Mouse (Mus musculus): Measurements from ENCODE around the gene Gramd1a.
A peak's percentile ranks its signal among the peaks of the same experiment; 100 is the strongest.

The Gramd1a gene

DNA sequence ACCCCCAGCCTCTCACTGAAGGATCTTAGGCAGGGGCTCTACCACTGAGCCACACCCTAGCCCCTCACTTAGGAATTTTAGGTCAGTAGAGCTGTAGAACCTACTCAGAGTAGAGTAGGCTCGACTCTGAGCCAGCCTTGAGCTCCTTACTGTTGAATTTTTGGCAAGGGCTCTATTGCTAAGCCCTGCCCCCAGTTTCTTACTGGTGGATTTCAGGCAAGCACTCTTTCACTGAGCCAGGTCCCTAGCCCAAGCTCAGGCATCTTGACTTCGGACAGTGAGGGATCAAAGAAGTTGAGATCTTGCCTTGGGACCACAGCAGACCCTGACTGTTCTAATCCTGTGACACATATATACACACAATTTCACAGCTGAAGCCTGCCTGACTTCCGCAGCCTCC is 32.0 kb downstream of the Gramd1a start:
- DNase-seq (ENCODE audit: extremely low spot score, low spot score) = no peak

DNA sequence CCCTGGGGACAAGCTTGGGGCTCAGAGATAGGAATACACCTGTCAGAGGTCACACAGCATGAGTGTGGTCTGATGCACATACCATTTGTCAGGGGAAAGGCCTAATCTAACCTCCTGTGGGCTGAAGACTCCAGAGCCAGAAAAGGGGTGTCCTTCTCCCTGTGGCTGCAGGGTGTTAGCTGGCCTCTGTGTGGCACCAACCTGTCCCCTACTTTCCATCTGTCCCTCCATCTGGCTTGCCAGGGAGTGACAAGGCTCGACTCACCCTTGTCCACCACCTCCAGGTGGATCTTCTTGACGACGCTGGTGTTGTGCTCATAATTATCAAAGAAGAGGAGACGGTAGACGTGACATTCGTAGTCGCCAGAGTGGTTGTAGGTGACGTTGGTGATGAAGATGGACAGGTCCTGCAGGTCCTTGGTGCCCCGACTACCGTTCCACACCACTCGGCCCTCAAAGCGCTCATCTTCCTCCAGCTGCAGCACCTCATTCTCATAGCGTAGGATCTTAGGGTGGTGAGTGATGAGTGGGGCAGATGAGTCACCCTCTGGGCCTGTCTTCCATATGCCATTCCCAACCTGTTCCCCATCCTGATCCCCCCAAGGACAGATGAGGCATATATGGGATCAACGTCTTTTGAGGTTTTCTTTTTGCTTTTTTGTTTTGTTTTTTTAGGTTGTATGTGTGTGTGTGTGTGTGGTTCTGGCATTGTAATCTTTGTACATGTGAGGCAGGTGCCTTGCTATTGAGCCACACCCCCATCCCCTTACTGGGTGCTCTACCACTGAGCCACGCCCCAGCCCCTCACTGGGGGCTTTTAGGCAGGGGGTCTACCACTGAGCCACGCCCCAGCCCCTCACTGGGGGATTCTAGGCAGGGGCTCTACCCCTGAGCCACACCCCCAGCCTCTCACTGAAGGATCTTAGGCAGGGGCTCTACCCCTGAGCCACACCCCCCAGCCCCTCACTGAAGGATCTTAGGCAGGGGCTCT is 32.8 kb downstream of the Gramd1a start:
- no peak for DNase-seq (ENCODE audit: extremely low spot score, low spot score)

DNA sequence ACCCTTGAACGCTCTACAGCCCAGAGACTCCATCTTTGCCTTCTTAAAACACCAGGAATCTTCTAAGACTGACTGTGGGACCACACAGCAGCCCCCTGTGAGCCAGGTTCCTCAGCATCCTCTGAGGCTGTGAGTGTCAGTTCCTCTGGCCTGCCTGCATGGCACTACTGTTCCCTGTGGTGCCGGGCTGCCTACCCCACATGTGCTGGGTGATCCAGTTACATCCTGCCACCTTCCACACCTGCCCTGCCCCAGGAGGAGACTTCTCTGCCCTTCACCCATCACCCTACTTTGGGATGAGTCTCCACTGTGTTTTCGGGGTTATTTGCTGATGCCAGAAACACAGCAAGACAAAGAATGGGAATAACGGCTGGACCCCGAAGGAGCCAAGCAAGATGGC is 36.1 kb downstream of the Gramd1a start:
- DNase-seq (ENCODE audit: extremely low spot score, low spot score) = no peak

DNA sequence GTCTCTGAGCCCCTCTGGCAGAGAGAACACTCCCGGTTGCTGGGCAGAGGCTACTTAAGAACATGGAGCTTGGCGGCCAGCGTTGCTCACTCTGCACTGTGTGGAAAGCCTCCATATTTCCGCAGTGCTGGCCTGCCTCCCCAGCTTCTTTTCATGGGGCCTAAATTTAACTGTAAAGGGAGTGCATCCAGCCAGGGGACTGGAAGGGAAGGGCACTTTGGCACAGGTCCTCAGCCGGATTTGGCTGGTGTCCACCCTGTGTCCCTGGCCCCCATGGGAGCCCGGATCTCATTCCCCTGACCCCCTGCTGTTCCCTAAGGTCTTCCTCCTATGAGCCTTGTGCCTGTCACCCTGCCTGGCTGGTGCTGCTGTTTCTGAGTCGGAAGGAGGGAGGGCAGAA is 37.2 kb downstream of the Gramd1a start:
- DNase-seq (ENCODE audit: extremely low spot score, low spot score) = no peak

DNA sequence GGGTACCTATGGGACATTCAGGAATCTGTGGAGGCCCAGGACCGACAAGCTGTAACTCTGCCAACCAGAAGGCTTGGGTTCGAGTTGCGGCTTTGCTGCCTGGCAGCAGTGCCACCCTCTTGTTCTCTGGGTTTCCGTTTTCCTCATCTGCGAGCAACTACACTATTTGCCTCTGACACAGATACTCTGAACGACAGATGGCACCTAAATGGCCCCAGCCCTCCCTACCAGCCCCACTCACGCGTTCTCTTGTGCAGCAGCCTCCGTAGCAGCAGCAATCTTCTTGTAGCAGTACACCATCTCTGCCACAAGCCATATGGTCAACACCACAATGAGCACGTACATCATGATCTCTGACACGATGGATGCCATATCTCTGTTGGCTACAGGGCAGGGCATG is 38.2 kb downstream of the Gramd1a start:
- no peak for DNase-seq (ENCODE audit: extremely low spot score, low spot score)

DNA sequence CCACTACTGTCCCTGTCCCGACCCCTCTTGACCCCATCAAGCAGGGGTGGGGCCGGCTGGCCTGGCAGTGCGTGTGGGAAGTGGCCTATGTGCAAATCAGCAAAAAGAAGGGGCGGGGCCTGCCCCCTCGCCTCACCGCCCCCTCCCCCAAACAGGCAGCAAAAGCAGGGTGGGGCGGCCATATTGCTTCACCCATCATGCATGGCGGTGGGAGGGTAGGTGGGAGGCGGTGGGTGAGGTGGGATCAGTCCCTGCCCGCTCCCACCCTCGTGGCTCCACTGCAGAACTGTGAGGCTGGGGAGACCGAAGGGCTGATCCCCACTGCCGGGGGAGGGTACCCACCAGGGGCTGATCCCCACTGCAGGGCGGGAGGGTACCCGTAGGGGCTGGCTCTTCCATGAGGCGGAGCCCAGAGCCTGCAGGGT is 39.0 kb downstream of the Gramd1a start:
- DNase-seq (ENCODE audit: extremely low spot score, low spot score) = no peak

DNA sequence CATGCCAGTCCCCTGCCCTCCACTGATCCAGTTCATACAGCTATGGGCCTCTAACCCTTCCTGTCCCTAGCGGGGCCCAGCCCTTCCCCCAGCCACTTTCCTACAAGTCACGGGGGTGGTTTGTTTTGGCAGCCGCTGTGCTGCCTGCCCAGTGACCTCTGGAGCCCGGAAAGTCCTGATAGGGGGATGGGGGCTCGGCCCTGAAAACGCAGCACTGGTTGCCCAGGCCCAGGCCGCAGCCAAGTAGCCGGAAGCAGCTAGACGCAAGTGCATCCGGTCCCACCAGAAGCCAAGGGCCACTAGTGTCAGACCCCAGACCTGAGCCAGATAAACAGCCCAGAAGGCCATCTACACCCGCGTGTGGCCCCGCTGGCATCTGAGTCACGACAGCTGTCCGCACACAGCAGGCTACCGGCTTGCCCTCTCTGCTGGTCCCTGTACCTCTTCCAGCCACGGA is 40.1 kb downstream of the Gramd1a start:
- DNase-seq (ENCODE audit: extremely low spot score, low spot score) = peak; percentile 59

DNA sequence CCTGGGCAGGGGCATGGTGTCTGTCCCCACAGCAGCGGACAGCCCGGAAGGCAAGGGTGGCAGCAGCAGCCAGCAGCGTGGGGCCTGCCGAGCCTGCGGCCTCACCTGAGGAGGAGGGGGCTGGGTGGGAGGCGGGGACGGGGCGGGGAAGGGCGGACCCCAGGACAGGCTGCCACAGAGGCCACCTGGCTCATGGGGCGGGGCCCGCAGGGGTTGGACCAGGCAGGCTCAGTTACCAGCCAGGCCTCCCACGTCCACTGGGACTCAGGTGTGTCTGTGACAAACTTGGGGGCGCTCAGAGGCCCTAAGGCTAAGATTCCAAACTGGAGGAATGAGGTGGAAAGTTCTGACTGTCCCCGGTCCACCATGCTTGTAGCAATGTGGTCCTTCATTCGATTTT is 40.5 kb downstream of the Gramd1a start, which contains the start of gene Hpn:
Gene Hpn (minus strand): TSS at position 109 of the 400 bp plus-strand sequence.
- DNase-seq (ENCODE audit: extremely low spot score, low spot score) = no peak

DNA sequence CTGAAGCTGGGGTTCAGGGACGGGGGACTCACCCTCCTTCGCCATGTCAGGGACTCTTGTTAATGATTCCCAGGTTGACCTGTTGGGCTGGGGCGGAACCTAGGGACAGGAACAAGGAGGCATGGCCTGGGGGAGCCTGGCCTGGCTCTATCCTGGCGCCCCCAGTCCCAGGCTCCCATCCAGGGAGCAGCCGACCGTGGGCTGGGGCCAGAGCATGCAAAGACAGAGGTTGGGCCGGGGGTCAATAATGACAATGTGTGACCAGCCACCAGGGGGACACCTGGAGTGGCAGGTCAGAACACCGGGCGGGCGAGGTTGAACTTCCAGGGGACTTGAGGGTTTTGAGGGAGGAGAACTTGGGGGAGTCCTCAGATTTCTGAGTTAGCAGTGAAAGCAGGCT is 41.0 kb downstream of the Gramd1a start:
- no peak for DNase-seq (ENCODE audit: extremely low spot score, low spot score)

DNA sequence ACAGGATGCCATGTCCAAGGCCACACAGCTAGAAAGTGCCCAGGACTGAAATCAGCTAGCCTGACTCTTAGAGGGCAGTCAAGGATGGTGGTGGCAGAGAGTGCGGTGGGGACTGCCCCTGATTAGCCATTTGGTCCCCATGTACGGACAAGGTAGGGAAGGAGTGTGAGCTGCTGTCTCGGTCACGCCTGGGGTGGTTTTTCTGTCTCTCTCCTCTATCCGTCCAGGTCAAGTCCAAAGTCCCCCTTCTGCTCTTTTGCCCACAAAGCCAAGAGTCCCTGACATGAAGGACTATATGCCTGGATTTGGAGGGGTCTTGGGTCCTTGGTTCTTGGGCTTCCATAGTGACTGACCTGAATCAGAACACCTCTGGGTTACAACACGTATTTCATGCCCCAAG is 41.9 kb downstream of the Gramd1a start:
- no peak for DNase-seq (ENCODE audit: extremely low spot score, low spot score)

DNA sequence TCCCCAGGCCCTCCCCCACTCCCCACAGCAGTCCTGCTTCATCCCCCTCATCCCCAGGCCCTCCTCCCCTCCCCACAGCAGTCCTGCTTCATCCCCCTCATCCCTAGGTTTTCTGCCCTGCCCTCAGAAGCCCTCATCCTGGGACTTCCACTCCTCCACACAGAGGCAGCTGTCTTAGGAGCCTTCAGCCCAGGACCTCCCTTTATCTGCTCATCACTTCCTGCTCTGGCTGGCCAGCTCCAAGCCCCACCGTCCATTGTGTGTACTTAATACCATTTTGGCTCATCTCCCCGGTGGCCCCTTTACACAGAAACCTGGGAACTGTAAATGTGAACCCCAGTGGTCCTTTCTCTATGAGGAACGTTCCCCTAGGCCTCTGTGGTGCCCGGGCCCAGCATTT is 43.7 kb downstream of the Gramd1a start:
- no peak for DNase-seq (ENCODE audit: extremely low spot score, low spot score)

DNA sequence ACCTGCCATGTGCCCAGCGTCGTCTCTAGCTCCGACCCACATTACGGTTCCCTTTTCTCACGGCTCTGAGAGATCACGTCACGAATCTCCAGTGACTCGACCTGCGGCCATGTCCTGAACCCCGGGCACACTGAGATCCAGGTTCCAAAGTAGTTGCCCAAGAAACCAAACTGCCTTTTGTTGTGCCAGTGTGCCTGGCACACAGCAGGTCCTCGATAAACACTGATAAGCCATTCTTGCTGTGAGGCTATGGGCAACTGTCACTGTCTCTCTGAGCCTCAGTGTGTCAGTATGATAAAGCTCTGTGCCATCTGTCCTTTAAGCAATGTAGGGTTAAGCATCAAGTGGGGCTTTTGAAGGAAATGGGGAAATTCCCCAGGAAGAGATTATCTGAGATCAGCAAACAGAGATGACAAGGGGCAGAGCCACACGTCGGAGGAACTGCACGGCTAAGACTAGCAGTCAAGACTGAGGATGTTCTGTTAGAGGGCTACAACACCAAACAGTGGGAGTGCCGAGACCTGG is 44.8 kb downstream of the Gramd1a start:
- no peak for DNase-seq (ENCODE audit: extremely low spot score, low spot score)

DNA sequence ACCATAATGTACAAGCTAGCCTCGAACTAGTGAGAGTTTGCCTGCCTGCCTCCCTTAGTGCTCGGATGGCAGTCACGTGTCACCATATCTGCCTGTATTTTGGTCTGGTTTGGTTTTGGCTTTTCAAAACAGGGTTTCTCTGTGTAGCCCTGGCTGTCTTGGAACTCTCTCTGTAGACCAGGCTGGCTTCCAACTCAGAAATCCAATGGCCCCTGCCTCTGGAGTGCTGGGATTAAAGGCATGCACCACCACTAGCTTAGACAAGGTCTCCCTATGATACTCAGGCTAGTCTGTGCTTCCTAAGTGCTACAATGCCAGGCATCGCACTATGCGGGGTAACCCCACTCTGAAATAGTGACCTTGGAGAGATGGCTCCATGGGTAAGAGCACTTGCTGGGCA is 45.9 kb downstream of the Gramd1a start:
- DNase-seq (ENCODE audit: extremely low spot score, low spot score) = no peak

DNA sequence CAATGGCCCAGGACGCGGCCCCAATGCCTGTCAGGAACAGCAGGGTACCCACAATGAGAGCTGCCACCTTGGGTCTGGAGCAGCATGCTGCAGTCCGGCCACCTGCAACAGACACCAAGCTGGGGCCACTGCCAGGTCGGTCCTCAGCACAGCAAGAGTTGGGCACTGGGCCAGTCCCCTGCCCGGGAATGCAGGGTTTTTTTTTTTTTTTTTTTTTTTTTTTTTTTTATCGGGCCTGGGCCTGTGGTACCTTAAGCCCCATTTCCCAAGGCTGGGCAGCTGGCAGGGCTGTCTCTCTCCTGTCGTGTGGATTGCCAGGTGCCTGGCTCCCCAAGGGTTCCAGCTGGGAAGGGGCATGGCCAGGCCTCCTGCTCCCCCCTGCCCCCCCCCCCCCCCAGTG is 46.6 kb downstream of the Gramd1a start:
- DNase-seq (ENCODE audit: extremely low spot score, low spot score) = no peak

DNA sequence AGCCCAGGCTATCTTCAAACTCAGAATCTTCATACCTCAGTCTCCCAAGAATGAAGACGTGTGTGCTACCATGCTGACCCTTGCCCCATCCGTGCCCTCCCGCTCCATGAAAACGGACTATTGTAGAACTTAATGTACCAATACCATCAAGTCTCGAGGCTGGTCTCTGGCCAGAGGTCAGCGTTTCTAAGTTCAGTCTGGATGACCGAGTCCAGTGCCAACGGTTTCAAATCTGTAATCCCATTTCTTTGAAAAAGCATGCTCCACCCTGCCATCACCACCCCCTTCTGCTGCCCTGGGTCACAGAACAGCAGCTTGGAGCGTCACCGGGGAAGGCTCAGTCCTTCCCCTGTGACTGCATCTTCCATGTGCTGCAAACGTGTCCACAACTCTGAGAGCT is 47.9 kb downstream of the Gramd1a start:
- DNase-seq (ENCODE audit: extremely low spot score, low spot score) = no peak

DNA sequence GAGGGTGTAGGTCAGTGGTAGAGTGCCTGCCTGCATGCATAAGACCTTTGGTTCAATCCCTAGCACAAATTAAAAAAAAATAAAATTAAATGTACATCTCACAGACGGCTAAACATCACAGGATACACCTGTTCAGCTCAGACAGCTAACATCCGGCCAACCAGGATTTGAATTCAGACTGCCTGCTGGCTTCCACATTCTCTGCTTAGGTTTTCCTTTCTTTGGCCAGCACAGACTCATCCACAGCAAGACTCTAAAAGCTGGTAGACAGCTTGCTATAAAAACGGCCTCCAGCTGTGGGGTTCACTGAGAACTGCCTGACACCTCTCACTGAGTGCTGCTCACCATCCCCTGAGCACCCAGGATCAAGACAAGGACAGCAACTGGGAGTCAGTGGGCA is 49.5 kb downstream of the Gramd1a start:
- no peak for DNase-seq (ENCODE audit: extremely low spot score, low spot score)

DNA sequence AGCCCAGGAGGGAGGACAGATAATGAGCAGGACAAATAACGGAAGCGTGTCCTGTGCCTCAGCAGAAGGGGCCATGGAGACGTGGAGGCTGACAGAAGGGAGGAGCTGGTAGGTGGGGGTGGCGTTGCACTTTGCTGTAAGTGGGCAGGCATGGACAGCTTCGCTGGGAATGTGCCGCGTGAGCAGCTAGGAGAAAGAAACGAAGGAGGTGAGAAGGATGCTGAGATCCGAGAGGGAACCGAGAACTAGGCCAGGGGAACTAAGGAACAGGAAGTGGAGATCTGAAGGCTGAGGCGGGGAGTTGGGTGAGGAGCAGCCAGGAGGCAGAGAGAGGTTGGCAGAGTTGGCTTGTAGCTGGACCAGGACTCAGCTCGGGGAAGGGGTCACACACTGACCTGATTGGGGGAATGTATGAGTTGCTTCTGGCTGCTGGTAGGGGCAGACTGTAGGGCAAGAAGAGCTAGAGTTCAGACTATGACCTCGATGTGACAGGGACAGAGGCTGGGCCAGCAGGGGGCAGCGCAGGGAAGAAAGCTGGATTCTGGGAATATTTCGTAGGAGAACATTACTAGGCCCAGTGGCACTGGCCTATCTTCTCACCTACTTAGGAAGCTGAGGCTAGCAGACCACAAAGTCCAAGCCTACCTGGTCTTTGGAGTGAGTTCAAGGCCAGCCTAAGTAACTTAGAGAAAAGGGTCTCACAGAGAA is 50.5 kb downstream of the Gramd1a start:
- peak; percentile 45 for DNase-seq (ENCODE audit: extremely low spot score, low spot score)

DNA sequence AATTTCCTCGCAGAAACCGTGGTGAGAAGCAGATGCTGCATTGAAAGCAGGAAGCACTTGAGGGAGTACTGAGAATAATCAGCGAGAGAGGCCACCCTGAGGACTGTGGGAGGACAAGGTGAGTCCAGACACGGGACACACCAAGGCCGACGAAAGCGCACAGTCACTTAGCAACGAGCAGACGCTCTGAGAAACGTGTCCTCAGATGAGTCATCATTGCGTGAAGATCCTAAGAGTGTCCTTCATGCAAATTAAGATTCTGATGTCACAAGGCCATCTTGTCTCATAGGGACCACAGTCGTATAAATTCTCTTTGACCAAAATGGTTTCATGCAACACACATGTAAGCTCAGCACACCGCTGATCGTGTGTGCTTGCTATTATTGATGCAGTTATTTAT is 54.9 kb downstream of the Gramd1a start:
- DNase-seq (ENCODE audit: extremely low spot score, low spot score) = no peak

DNA sequence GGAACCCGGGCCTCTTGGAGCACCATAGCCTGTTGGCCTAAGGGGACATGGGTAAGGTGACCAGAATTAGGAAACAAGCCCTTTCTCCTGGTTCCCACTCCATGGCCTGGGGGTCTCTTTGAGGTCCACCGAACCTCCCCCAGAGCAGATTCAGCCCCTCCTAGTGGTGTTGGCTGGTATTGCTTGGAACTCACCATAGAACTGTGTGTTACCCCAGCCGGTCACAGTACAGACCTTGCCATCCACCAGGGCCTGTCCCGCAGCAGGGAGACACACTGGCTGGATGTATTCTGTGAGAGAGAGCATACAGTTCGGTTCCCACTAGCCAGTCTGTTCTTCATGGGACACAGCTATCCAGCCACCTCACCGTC is 56.1 kb downstream of the Gramd1a start:
- DNase-seq (ENCODE audit: extremely low spot score, low spot score) = no peak

DNA sequence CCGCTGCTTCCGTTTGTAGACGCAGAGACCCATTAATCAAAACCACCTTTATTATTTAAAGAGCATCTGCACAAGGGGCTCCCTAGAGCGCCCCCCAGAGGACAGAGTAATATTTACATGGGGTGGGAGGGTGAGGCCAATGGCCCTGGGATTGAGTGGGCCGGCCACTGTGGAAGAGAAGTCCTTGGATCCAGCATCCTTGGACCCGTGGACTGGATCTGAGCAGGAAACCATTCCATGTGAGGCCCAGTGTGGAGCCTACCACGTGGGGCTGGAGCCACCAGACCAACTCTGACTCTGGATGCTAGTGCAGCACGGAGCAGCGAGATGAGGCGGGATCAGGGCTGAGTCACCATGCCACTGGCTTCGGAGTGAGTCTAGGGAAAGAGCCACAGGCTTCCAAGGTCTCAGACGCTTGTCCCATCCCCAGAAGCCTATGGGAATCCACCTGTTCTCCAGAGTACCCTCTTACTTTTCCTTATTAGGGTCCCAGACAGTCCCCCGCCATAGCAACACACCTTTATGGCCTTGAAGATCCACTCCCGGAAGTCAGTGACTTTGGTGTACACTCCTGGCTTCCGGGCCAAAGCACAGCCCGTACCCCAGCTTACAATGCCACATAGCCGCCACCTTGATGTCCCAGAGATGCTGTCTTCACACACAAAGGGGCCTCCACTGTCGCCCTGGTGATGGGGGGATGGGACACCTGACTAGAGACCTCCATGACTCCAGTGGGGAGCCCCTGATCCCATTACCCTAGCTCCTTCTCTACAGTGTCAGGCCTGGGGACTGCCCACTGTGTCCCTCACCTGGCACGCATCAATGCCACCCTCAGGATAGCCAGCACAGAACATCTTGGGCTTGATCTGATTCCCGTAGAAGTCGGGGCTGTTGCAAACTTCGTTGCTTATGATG is 56.7 kb downstream of the Gramd1a start:
- no peak for DNase-seq (ENCODE audit: extremely low spot score, low spot score)

DNA sequence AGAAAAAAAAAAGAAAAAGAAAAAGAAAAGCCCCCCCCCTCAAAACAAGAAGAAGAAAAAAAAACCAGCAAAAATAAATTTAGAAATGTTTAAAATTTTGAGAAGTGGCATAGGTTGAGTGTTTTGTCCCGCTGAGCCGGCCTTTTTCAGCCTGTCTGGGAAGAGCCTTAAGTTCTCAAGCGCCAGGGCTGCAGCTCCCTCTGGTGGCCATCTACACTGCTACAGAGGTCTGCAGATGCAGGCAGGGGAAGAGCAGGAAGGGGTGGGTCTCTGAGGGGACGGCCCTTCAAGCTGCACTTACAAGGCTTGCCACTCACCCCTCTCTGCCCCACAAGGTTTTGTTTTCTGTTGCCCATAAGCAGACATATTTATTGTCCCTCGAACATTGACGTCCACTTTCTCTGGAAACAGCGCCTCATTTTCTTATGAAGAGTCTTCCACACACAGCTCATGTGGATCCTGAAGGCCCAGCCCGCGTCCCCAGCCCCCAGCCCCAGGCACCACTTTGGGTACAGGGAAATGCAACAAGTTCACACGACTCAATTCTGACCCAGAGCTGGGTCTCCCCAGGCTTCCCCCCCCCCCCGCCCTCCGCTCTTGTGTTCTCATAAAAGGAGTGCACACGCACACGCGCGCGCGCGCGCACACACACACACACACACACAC is 58.0 kb downstream of the Gramd1a start:
- DNase-seq (ENCODE audit: extremely low spot score, low spot score) = peak; percentile 88

Measured in neural tube, embryonic 10.5 days (tissue).